Mouse (Mus musculus) megakaryocyte, embryonic 14.5 days (primary cell): ENCODE results near the gene Adcyap1r1. TPM values are rescaled to one million over a fixed set of nuclear protein-coding genes. Genes with fewer than 3 reads are reported as not detected.

Experiments used
- H3K27me3 ChIP-seq: replicated peaks from 2 replicates; pipeline ENCODE3; 2012; ENCODE audit warnings: inconsistent platforms
- H3K36me3 ChIP-seq: replicated peaks from 2 replicates; pipeline ENCODE3; 2012; ENCODE audit warnings: low read length, inconsistent platforms, mixed read lengths
- H3K4me1 ChIP-seq: 2 replicates; pipeline ENCODE4 v1.6.1; 2012; ENCODE audit warnings: inconsistent platforms
- H3K4me3 ChIP-seq: replicated peaks from 2 replicates; pipeline ENCODE3; 2012; ENCODE audit warnings: moderate library complexity, mild to moderate bottlenecking, inconsistent platforms
- H3K9me3 ChIP-seq: 2 replicates; pipeline ENCODE4 v1.6.1; 2012; ENCODE audit warnings: inconsistent platforms
- FLI1 ChIP-seq: IDR thresholded peaks from 2 replicates; pipeline ENCODE4 v1.6.1; 2012; ENCODE audit warnings: low read length, inconsistent platforms, mixed read lengths
- GATA1 ChIP-seq: IDR thresholded peaks from 3 replicates; pipeline ENCODE4 v1.6.1; 2012; ENCODE audit warnings: mixed read lengths, low read length, inconsistent platforms, borderline replicate concordance
- polyA plus RNA-seq: library from polyadenylated mRNA; stranded (reverse); fragments of >175 nt; gene quantifications from 2 replicates; pipeline ENCODE4 v1.2.3, GENCODE M21; 2012; ENCODE audit warnings: low replicate concordance; ENCODE audit not compliant: insufficient read depth

The Adcyap1r1 gene
- polyA plus RNA-seq, 1 experiment, result not detected

GRCm38 (mm10) chr6:55448199-55448598, 3.6 kb upstream of the Adcyap1r1 start:
- TF ChIP-seq GATA1 (no peak), FLI1 (no peak)
- H3K27me3 ChIP-seq, result peaks cover 82% of the 10 kb centered on the region
- H3K9me3 ChIP-seq, result no peaks in the 10 kb centered on the region

GRCm38 (mm10) chr6:55448976-55449678, 2.7 kb upstream of the Adcyap1r1 start:
- TF ChIP-seq FLI1, result no peak
- TF ChIP-seq GATA1, result no peak
- Histone ChIP-seq H3K4me3 (no peak overlapping the region), H3K27me3 (peaks cover 84% of the 10 kb centered on the region), H3K4me1 (peaks cover 11% of the 10 kb centered on the region), H3K9me3 (no peaks in the 10 kb centered on the region), H3K36me3 (no peaks in the 10 kb centered on the region)

More at GRCm38 (mm10) chr6:55448199-55448598, 3.6 kb upstream of the Adcyap1r1 start:
- Histone ChIP-seq H3K4me1 (peaks cover 5% of the 10 kb centered on the region; the same call in 1 of the 2 replicates), H3K36me3 (no peaks in the 10 kb centered on the region), H3K4me3 (no peak overlapping the region)

- no peaks in the 10 kb centered on the region for H3K36me3 ChIP-seq
- H3K4me1 ChIP-seq, result peaks cover 11% of the 10 kb centered on the region
- H3K4me3 ChIP-seq, result no peak overlapping the region
- TF ChIP-seq GATA1 (no peak), FLI1 (no peak)
- no peaks in the 10 kb centered on the region for H3K9me3 ChIP-seq
- peaks cover 92% of the 10 kb centered on the region for H3K27me3 ChIP-seq
Observed at GRCm38 (mm10) chr6:55452381-55452780, 603 bp downstream of the Adcyap1r1 start.

DNA sequence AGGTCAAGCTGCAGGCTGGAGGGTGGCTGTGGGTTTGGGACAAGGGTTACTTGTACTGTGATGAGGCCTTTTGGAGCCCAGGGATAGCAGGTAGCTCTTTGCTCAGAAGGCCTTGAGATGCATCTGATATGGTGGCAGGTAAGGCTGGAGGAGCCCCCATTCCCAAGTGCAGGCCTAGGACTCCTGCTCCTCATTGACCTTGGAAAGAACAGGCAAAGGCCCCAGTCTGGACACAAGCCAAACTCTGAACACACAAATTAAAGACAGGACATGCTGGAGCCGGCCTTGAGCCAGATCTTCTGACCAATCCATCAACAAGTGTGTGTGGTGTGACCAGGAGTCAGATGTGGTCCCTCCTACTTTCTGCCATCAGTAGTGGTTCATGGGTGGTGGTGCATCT, 1.8 kb downstream of the Adcyap1r1 start:
- H3K36me3 ChIP-seq, result no peaks in the 10 kb centered on the region
- peaks cover 11% of the 10 kb centered on the region for H3K4me1 ChIP-seq
- H3K4me3 ChIP-seq, result no peak overlapping the region
- H3K9me3 ChIP-seq, result no peaks in the 10 kb centered on the region
- TF ChIP-seq FLI1 (no peak), GATA1 (no peak)
- H3K27me3 ChIP-seq, result peaks cover 88% of the 10 kb centered on the region

DNA sequence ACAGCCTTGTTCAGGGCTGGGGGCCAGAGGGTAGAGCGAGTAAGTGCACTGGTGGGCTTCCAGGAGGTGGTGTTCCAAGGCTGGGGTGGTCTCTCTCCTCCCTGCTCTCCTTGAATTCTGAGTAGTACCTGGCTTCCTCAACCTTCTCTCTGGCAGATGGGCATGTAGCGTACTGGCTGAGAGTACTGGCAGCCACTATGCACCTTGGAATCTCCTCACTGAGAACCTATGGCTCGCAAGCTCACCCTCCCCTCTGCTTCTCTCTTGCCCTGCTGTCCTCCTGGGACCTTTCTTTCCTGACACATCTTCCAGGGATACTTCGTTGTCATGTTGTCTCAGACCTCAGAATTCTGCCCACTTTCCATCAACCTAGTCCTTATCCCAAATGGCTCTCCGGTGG, 3.9 kb downstream of the Adcyap1r1 start:
- H3K4me3 ChIP-seq, result no peak overlapping the region
- no peak for TF ChIP-seq GATA1
- no peak for TF ChIP-seq FLI1
- H3K36me3 ChIP-seq, result no peaks in the 10 kb centered on the region
- H3K4me1 ChIP-seq, result peaks cover 11% of the 10 kb centered on the region
- peaks cover 83% of the 10 kb centered on the region for H3K27me3 ChIP-seq
- H3K9me3 ChIP-seq, result no peaks in the 10 kb centered on the region

GRCm38 (mm10) chr6:55457727-55458126, 5.9 kb downstream of the Adcyap1r1 start:
- Histone ChIP-seq H3K4me1 (peaks cover 7% of the 10 kb centered on the region), H3K36me3 (no peaks in the 10 kb centered on the region), H3K27me3 (peaks cover 77% of the 10 kb centered on the region), H3K9me3 (no peaks in the 10 kb centered on the region), H3K4me3 (no peak overlapping the region)
- TF ChIP-seq FLI1, result no peak
- no peak for TF ChIP-seq GATA1

- TF ChIP-seq FLI1, result no peak
- no peak for TF ChIP-seq GATA1
- Histone ChIP-seq H3K4me3 (no peak overlapping the region), H3K27me3 (peaks cover 77% of the 10 kb centered on the region), H3K36me3 (no peaks in the 10 kb centered on the region), H3K4me1 (peaks cover 7% of the 10 kb centered on the region), H3K9me3 (no peaks in the 10 kb centered on the region)
Observed at GRCm38 (mm10) chr6:55458156-55458555, 6.4 kb downstream of the Adcyap1r1 start.

- H3K27me3 ChIP-seq, result peaks cover 76% of the 10 kb centered on the region
- H3K4me1 ChIP-seq, result no peaks in the 10 kb centered on the region; the same call in 1 of the 2 replicates
- H3K9me3 ChIP-seq, result no peaks in the 10 kb centered on the region
- H3K4me3 ChIP-seq, result no peak overlapping the region
- H3K36me3 ChIP-seq, result no peaks in the 10 kb centered on the region
- TF ChIP-seq GATA1 (no peak), FLI1 (no peak)
Observed at GRCm38 (mm10) chr6:55459545-55460397, 8.0 kb downstream of the Adcyap1r1 start.

DNA sequence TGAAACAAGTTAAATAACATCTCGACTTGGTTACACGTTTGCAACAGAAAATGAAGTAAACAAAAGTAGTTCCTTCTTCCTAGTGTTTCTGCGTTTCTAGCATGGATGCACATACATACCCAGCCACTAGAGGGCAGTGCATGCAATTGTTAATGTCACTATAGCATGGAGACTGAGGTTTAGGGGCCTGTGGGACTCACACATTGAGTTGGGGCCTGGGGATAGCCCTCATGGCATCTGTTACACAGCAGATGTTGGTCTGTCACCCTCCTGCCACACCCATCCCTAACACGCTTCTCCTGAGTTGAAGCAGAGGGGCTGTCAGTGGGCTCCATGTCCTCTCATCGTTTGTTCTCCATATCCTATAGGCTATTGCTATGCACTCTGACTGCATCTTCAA, 9.4 kb downstream of the Adcyap1r1 start:
- H3K4me1 ChIP-seq, result no peaks in the 10 kb centered on the region; the same call in 1 of the 2 replicates
- peaks cover 73% of the 10 kb centered on the region for H3K27me3 ChIP-seq
- TF ChIP-seq FLI1, result no peak
- no peak for TF ChIP-seq GATA1
- no peak overlapping the region for H3K4me3 ChIP-seq
- no peaks in the 10 kb centered on the region for H3K9me3 ChIP-seq
- H3K36me3 ChIP-seq, result no peaks in the 10 kb centered on the region

- Histone ChIP-seq H3K4me1 (no peaks in the 10 kb centered on the region; the same call in 1 of the 2 replicates), H3K9me3 (no peaks in the 10 kb centered on the region), H3K27me3 (peaks cover 71% of the 10 kb centered on the region), H3K4me3 (no peak overlapping the region), H3K36me3 (no peaks in the 10 kb centered on the region)
- no peak for TF ChIP-seq GATA1
- no peak for TF ChIP-seq FLI1
Observed at GRCm38 (mm10) chr6:55461678-55462077, 9.9 kb downstream of the Adcyap1r1 start.
